Mouse (Mus musculus) heart, embryonic 13.5 days (tissue): ENCODE results near the gene Nemp2. TPM values are rescaled to one million over a fixed set of nuclear protein-coding genes. Genes with fewer than 3 reads are reported as not detected.

Experiments
- ATAC-seq: fragments of 200-750 bp; cut with Nextera tagmentation; 2 replicates; pipeline ENCODE4 v1.8.0; 2017; ENCODE audit warnings: moderate TSS enrichment; ENCODE audit not compliant: insufficient number of reproducible peaks, low FRiP score, low TSS enrichment; ENCODE audit errors: extremely low read depth
- H3K27ac ChIP-seq: fragments of 300-500 bp; sonication (generic); replicated peaks from 2 replicates; pipeline ENCODE4 v1.5.1; 2015; ENCODE audit warnings: moderate library complexity, mild to moderate bottlenecking, inconsistent platforms
- H3K27me3 ChIP-seq: fragments of 300-500 bp; sonication (generic); replicated peaks from 2 replicates; pipeline ENCODE4 v1.6.1; 2015; ENCODE audit warnings: mild to moderate bottlenecking, inconsistent platforms
- H3K36me3 ChIP-seq: fragments of 300-500 bp; sonication (generic); 2 replicates; pipeline ENCODE4 v1.6.1; 2015; ENCODE audit warnings: mild to moderate bottlenecking, inconsistent platforms
- H3K4me1 ChIP-seq: fragments of 300-500 bp; sonication (generic); 2 replicates; pipeline ENCODE4 v1.6.1; 2015; ENCODE audit warnings: inconsistent platforms
- H3K4me2 ChIP-seq: fragments of 300-500 bp; sonication (generic); 2 replicates; pipeline ENCODE4 v1.6.1; 2015; ENCODE audit warnings: inconsistent platforms, mild to moderate bottlenecking, moderate library complexity
- H3K4me3 ChIP-seq: fragments of 300-500 bp; sonication (generic); 2 replicates; pipeline ENCODE4 v1.5.1; 2015; ENCODE audit warnings: moderate library complexity, mild to moderate bottlenecking, inconsistent platforms
- H3K9ac ChIP-seq: fragments of 300-500 bp; sonication (generic); 2 replicates; pipeline ENCODE4 v1.6.1; 2015; ENCODE audit warnings: inconsistent platforms, mild to moderate bottlenecking, moderate library complexity
- H3K9me3 ChIP-seq: fragments of 300-500 bp; sonication (generic); 2 replicates; pipeline ENCODE4 v1.6.1; 2016; ENCODE audit warnings: inconsistent platforms
- WGBS: fragments of 180-500 bp; shearing (Covaris S2); methylation state at CpG from one replicate; pipeline ENCODE4 v1.1.7; 2015; ENCODE audit warnings: mixed read lengths; 5-methylcytosine and 5-hydroxymethylcytosine counted together
- polyA plus RNA-seq: library from polyadenylated mRNA; unstranded; fragments of >200 nt; fragmentation: Nextera tagmentation; extraction: Ambion mirVana; gene quantifications from 2 replicates; pipeline ENCODE4 v1.2.1, GENCODE M21; 2015

Nemp2 gene
- 4.4 and 4.8 TPM in 2 replicates for polyA plus RNA-seq

GRCm38 (mm10) chr1:52630248-52630936, at the start of gene Nemp2:
Nemp2 (plus strand) TSS chr1:52630703.
- Histone ChIP-seq H3K27ac (peak within 1 kb of the TSS; percentile 85), H3K4me2 (peak within 1 kb of the TSS; percentile 76), H3K9me3 (no peaks in the 10 kb centered on the region), H3K4me3 (peak within 1 kb of the TSS; percentile 96), H3K27me3 (no peaks in the 10 kb centered on the region), H3K36me3 (peaks cover 4% of the 10 kb centered on the region; the same call in 1 of the 2 replicates), H3K9ac (peak within 1 kb of the TSS; percentile 91), H3K4me1 (peaks cover 17% of the 10 kb centered on the region)
- peak; percentile 81 for ATAC-seq
- WGBS = under 1% methylated on average over 44 of the region's 44 CpGs

- 74% methylated on average over 6 of the region's 6 CpGs for WGBS
- H3K4me2 ChIP-seq = no peak overlapping the region
- H3K9ac ChIP-seq = no peak overlapping the region
- H3K4me1 ChIP-seq = peaks cover 27% of the 10 kb centered on the region
- H3K27me3 ChIP-seq = no peaks in the 10 kb centered on the region
- H3K27ac ChIP-seq = no peak overlapping the region
- no peaks in the 10 kb centered on the region for H3K36me3 ChIP-seq
- no peaks in the 10 kb centered on the region for H3K9me3 ChIP-seq
- ATAC-seq = no peak
- no peak overlapping the region for H3K4me3 ChIP-seq
Observed at GRCm38 (mm10) chr1:52581744-52582143, 48.8 kb upstream of the Nemp2 start.

- H3K4me3 ChIP-seq = no peak overlapping the region
- H3K27me3 ChIP-seq = no peaks in the 10 kb centered on the region
Observed at GRCm38 (mm10) chr1:52582866-52583265, 47.6 kb upstream of the Nemp2 start.

GRCm38 (mm10) chr1:52596982-52597646, 33.4 kb upstream of the Nemp2 start:
- peaks cover 24% of the 10 kb centered on the region for H3K4me1 ChIP-seq
- no peaks in the 10 kb centered on the region for H3K36me3 ChIP-seq
- H3K4me3 ChIP-seq = no peak overlapping the region
- WGBS = 63% methylated on average over 11 of the region's 11 CpGs
- H3K4me2 ChIP-seq = 0 out of 2 replicates have a peak overlapping the region, but pooled peaks have one; percentile 10
- no peak for ATAC-seq
- peak overlapping the region; percentile 39; the same call in 1 of the 2 replicates for H3K27ac ChIP-seq
- no peaks in the 10 kb centered on the region for H3K27me3 ChIP-seq
- H3K9me3 ChIP-seq = no peaks in the 10 kb centered on the region
- H3K9ac ChIP-seq = no peak overlapping the region

More at GRCm38 (mm10) chr1:52582866-52583265, 47.6 kb upstream of the Nemp2 start:
- no peak overlapping the region for H3K4me2 ChIP-seq
- no peak overlapping the region for H3K9ac ChIP-seq
- no peaks in the 10 kb centered on the region for H3K36me3 ChIP-seq
- H3K27ac ChIP-seq = no peak overlapping the region
- peaks cover 18% of the 10 kb centered on the region for H3K4me1 ChIP-seq
- no peak for ATAC-seq
- no peaks in the 10 kb centered on the region for H3K9me3 ChIP-seq
- 89% methylated on average over 1 of the region's 1 CpGs for WGBS

- Histone ChIP-seq H3K4me1 (peaks cover 24% of the 10 kb centered on the region), H3K9me3 (no peaks in the 10 kb centered on the region), H3K9ac (no peak overlapping the region), H3K4me2 (peak overlapping the region; percentile 61), H3K36me3 (no peaks in the 10 kb centered on the region), H3K27me3 (no peaks in the 10 kb centered on the region), H3K27ac (peak overlapping the region; percentile 34), H3K4me3 (peak overlapping the region; percentile 20; the same call in 1 of the 2 replicates)
- 49% methylated on average over 11 of the region's 11 CpGs for WGBS
- ATAC-seq = no peak
Observed at GRCm38 (mm10) chr1:52597761-52598160, 32.7 kb upstream of the Nemp2 start.

GRCm38 (mm10) chr1:52598361-52598760, 32.1 kb upstream of the Nemp2 start:
- no peak for ATAC-seq
- 68% methylated on average over 4 of the region's 4 CpGs for WGBS
- Histone ChIP-seq H3K9me3 (no peaks in the 10 kb centered on the region), H3K27ac (peak overlapping the region; percentile 34), H3K36me3 (no peaks in the 10 kb centered on the region), H3K4me1 (peaks cover 24% of the 10 kb centered on the region), H3K9ac (no peak overlapping the region), H3K4me3 (0 out of 2 replicates have a peak overlapping the region, but pooled peaks have one; percentile 20), H3K4me2 (peak overlapping the region; percentile 61), H3K27me3 (no peaks in the 10 kb centered on the region)

GRCm38 (mm10) chr1:52601496-52601895, 29.0 kb upstream of the Nemp2 start:
- Histone ChIP-seq H3K9me3 (peaks cover 12% of the 10 kb centered on the region; the same call in 1 of the 2 replicates), H3K36me3 (no peaks in the 10 kb centered on the region), H3K4me2 (no peak overlapping the region), H3K4me3 (no peak overlapping the region), H3K4me1 (peaks cover 20% of the 10 kb centered on the region), H3K27ac (no peak overlapping the region), H3K27me3 (no peaks in the 10 kb centered on the region), H3K9ac (no peak overlapping the region)
- 66% methylated on average over 3 of the region's 3 CpGs for WGBS
- ATAC-seq = no peak

GRCm38 (mm10) chr1:52607700-52608099, 22.8 kb upstream of the Nemp2 start:
- 55% methylated on average over 1 of the region's 1 CpGs for WGBS
- no peak for ATAC-seq
- no peak overlapping the region for H3K9ac ChIP-seq

GRCm38 (mm10) chr1:52608486-52608885, 22.0 kb upstream of the Nemp2 start:
- H3K9me3 ChIP-seq = peaks cover 12% of the 10 kb centered on the region; the same call in 1 of the 2 replicates
- H3K9ac ChIP-seq = no peak overlapping the region
- 83% methylated on average over 4 of the region's 4 CpGs for WGBS
- no peak for ATAC-seq
- no peak overlapping the region for H3K4me3 ChIP-seq
- no peak overlapping the region for H3K4me2 ChIP-seq
- H3K36me3 ChIP-seq = no peaks in the 10 kb centered on the region
- H3K27me3 ChIP-seq = no peaks in the 10 kb centered on the region
- H3K27ac ChIP-seq = no peak overlapping the region
- H3K4me1 ChIP-seq = no peaks in the 10 kb centered on the region

More at GRCm38 (mm10) chr1:52607700-52608099, 22.8 kb upstream of the Nemp2 start:
- H3K4me3 ChIP-seq = no peak overlapping the region
- no peaks in the 10 kb centered on the region for H3K4me1 ChIP-seq
- H3K36me3 ChIP-seq = no peaks in the 10 kb centered on the region
- no peak overlapping the region for H3K27ac ChIP-seq
- no peaks in the 10 kb centered on the region for H3K27me3 ChIP-seq
- H3K9me3 ChIP-seq = peaks cover 12% of the 10 kb centered on the region; the same call in 1 of the 2 replicates
- no peak overlapping the region for H3K4me2 ChIP-seq

GRCm38 (mm10) chr1:52618217-52618616, 12.3 kb upstream of the Nemp2 start:
- Histone ChIP-seq H3K4me3 (no peak overlapping the region), H3K27ac (no peak overlapping the region), H3K4me2 (no peak overlapping the region), H3K4me1 (no peaks in the 10 kb centered on the region), H3K36me3 (no peaks in the 10 kb centered on the region), H3K27me3 (no peaks in the 10 kb centered on the region), H3K9me3 (no peaks in the 10 kb centered on the region), H3K9ac (no peak overlapping the region)
- 27% methylated on average over 1 of the region's 1 CpGs for WGBS
- no peak for ATAC-seq

GRCm38 (mm10) chr1:52620442-52620841, 10.1 kb upstream of the Nemp2 start:
- Histone ChIP-seq H3K9ac (no peak overlapping the region), H3K9me3 (no peaks in the 10 kb centered on the region), H3K4me2 (no peak overlapping the region), H3K4me1 (no peaks in the 10 kb centered on the region), H3K27me3 (no peaks in the 10 kb centered on the region), H3K27ac (no peak overlapping the region), H3K4me3 (no peak overlapping the region), H3K36me3 (no peaks in the 10 kb centered on the region)
- no peak for ATAC-seq
